Mouse (Mus musculus): ENCODE data around the gene Dnase2b. TPM values are rescaled to one million over a fixed set of nuclear protein-coding genes. Genes with fewer than 3 reads are reported as not detected.

Dnase2b gene
- not detected in 2 replicates for polyA plus RNA-seq (2014; fragmentation: Nextera tagmentation; extraction: Ambion mirVana)

DNA sequence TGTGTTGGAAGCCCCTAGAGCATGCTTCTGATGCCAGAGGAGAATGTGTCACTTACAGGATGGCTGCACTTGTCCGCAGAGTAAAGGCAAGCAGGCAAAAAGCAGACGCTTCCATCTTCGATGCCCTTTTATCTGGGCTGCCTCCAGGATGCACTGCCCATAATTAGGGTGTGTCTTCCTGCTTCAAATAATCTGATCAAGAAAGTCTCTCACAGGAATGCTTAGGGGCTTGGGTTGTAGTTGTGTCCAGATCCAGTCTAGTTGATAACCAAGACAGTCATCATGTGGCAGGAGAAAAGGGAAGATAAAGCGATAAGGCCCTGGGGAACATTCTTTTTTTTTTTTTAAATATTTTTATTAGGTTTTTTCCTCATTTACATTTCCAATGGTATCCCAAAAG lies at the start of gene Dnase2b:
Gene Dnase2b, minus strand, starts transcription at position 101 of the 400 bp plus-strand sequence.
- no peaks in the 10 kb centered on the region for H3K27me3 ChIP-seq (replicated peaks; ENCODE audit: control insufficient read depth, insufficient read depth, low read length)
- WGBS, result 93% methylated on average over 4 of the region's 4 CpGs
- ATAC-seq (replicated peaks; ENCODE audit: low FRiP score, low TSS enrichment, low read depth), result no peak
- H3K36me3 ChIP-seq (ENCODE audit: control insufficient read depth, insufficient read depth, low read length), result no peaks in the 10 kb centered on the region
- H3K27ac ChIP-seq (ENCODE audit: low read depth), result no peak within 1 kb of the TSS
- no peak within 1 kb of the TSS for H3K4me2 ChIP-seq (ENCODE audit: low read length)
- no peaks in the 10 kb centered on the region for H3K9me3 ChIP-seq (ENCODE audit: control insufficient read depth, low read length)
- H3K4me1 ChIP-seq (replicated peaks; ENCODE audit: control insufficient read depth, insufficient read depth, low read length), result no peaks in the 10 kb centered on the region
- no peak within 1 kb of the TSS for H3K4me3 ChIP-seq (ENCODE audit: low read depth, low read length)
- no peak for DNase-seq (ENCODE audit: low spot score)
- H3K9ac ChIP-seq (ENCODE audit: low read length), result no peak within 1 kb of the TSS

DNA sequence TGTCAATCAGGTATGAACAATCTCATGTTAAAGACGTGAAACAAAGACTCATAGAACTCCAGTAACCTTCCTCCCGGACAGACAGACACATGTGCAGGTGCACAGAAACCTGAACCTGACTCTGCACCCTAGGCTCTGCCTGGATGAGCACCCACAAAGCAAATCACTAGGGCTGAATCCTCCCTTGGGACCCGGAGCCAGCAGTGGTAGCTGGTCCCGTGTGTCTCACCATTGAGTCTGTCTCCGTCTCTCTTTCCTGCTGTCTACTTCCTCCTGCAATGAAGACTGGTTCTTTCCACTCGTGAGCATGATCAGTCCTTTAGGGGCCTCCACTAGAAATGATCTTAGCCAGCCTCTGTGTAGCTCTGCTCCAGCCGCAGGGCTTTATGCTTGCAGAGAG lies 46.5 kb upstream of the Dnase2b start:
- 83% methylated on average over 7 of the region's 7 CpGs for WGBS
- Histone ChIP-seq H3K27me3 (replicated peaks; ENCODE audit: control insufficient read depth, insufficient read depth, low read length) (no peaks in the 10 kb centered on the region), H3K9me3 (ENCODE audit: control insufficient read depth, low read length) (no peaks in the 10 kb centered on the region), H3K27ac (ENCODE audit: low read depth) (no peak overlapping the region), H3K4me1 (replicated peaks; ENCODE audit: control insufficient read depth, insufficient read depth, low read length) (no peaks in the 10 kb centered on the region), H3K4me2 (ENCODE audit: low read length) (no peak overlapping the region), H3K36me3 (ENCODE audit: control insufficient read depth, insufficient read depth, low read length) (no peaks in the 10 kb centered on the region), H3K9ac (ENCODE audit: low read length) (no peak overlapping the region), H3K4me3 (ENCODE audit: low read depth, low read length) (no peak overlapping the region)
- DNase-seq (ENCODE audit: low spot score), result no peak
- ATAC-seq (replicated peaks; ENCODE audit: low FRiP score, low TSS enrichment, low read depth), result no peak

DNA sequence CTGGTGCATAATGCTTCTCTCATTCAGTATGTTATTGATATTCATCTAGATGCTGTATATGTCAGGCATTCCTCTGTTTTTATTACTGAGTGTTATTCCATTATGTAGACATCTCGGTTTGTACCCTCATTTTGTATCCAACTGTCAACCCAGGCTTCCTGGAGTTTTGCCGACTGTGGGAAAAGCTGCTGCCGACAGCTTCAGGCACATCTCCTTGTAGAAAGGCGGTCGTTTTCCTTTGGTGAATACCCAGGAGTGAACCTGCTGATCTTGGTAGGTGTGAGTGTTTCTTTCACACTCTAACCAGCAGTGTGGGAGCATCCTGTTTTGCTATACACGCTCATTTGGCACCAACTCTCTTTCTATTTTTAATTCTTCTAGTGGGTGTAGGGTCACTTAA lies 45.6 kb upstream of the Dnase2b start:
- no peak overlapping the region for H3K9ac ChIP-seq (ENCODE audit: low read length)
- H3K36me3 ChIP-seq (ENCODE audit: control insufficient read depth, insufficient read depth, low read length), result no peaks in the 10 kb centered on the region
- WGBS, result 66% methylated on average over 6 of the region's 6 CpGs
- no peaks in the 10 kb centered on the region for H3K9me3 ChIP-seq (ENCODE audit: control insufficient read depth, low read length)
- ATAC-seq (replicated peaks; ENCODE audit: low FRiP score, low TSS enrichment, low read depth) (no peak), DNase-seq (ENCODE audit: low spot score) (no peak)
- H3K4me1 ChIP-seq (replicated peaks; ENCODE audit: control insufficient read depth, insufficient read depth, low read length), result no peaks in the 10 kb centered on the region
- H3K27ac ChIP-seq (ENCODE audit: low read depth), result no peak overlapping the region
- H3K27me3 ChIP-seq (replicated peaks; ENCODE audit: control insufficient read depth, insufficient read depth, low read length), result no peaks in the 10 kb centered on the region
- no peak overlapping the region for H3K4me2 ChIP-seq (ENCODE audit: low read length)
- no peak overlapping the region for H3K4me3 ChIP-seq (ENCODE audit: low read depth, low read length)

DNA sequence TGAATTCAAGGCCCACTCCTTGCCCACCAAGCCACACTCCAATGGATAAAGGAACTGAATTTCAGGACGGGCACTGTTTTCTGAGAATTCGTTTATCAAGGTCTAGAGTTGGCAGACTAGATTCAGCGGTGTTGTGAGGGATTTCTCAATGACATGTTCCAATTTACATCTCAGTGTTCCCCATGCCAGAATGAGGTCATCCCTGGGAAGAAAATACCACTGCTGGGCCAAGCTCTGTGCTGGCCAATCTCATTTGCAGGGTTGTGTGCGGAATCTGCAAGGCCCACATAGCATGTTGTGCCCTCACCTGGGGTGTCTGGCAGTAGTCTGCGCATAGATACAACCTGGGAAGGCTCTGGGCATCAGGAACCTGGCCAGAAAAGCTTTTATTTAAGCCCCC lies 43.9 kb upstream of the Dnase2b start:
- Histone ChIP-seq H3K36me3 (ENCODE audit: control insufficient read depth, insufficient read depth, low read length) (no peaks in the 10 kb centered on the region), H3K27ac (ENCODE audit: low read depth) (no peak overlapping the region), H3K4me2 (ENCODE audit: low read length) (no peak overlapping the region), H3K9ac (ENCODE audit: low read length) (no peak overlapping the region), H3K9me3 (ENCODE audit: control insufficient read depth, low read length) (no peaks in the 10 kb centered on the region), H3K4me1 (replicated peaks; ENCODE audit: control insufficient read depth, insufficient read depth, low read length) (no peaks in the 10 kb centered on the region), H3K4me3 (ENCODE audit: low read depth, low read length) (no peak overlapping the region), H3K27me3 (replicated peaks; ENCODE audit: control insufficient read depth, insufficient read depth, low read length) (no peaks in the 10 kb centered on the region)
- DNase-seq (ENCODE audit: low spot score), result no peak
- 94% methylated on average over 5 of the region's 5 CpGs for WGBS
- no peak for ATAC-seq (replicated peaks; ENCODE audit: low FRiP score, low TSS enrichment, low read depth)

DNA sequence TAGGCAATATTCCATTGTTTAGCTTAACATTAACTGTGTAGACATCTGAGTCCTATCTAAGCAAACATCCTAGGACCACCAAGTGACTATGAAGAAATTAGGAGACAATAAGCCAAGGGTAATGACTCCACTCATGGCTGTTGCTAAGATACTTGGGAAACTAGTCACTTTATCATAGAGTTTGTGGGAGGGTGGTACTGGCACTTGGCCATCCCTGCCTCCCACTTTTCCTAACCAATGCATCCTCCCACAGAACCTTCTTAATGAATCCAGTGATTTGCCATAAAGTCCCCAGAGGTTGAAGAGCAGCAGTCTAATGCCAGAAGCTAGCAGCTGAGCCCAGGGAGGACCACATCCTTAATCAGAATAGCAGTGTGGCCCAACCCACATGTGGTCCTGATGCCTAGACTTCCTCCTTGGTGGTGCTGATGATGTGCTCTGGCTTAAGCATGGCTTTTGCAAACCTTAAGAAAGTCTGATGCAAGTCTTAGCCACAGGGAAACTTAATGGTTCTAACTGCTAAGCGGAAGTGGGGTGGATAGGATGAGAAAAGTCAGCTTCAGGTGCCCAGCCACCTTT lies 42.8 kb upstream of the Dnase2b start:
- DNase-seq (ENCODE audit: low spot score) (no peak), ATAC-seq (replicated peaks; ENCODE audit: low FRiP score, low TSS enrichment, low read depth) (no peak)
- no peaks in the 10 kb centered on the region for H3K4me1 ChIP-seq (replicated peaks; ENCODE audit: control insufficient read depth, insufficient read depth, low read length)
- H3K9ac ChIP-seq (ENCODE audit: low read length), result no peak overlapping the region
- H3K27ac ChIP-seq (ENCODE audit: low read depth), result no peak overlapping the region
- H3K36me3 ChIP-seq (ENCODE audit: control insufficient read depth, insufficient read depth, low read length), result no peaks in the 10 kb centered on the region
- no peak overlapping the region for H3K4me2 ChIP-seq (ENCODE audit: low read length)
- 95% methylated on average over 1 of the region's 1 CpGs for WGBS
- no peak overlapping the region for H3K4me3 ChIP-seq (ENCODE audit: low read depth, low read length)
- H3K9me3 ChIP-seq (ENCODE audit: control insufficient read depth, low read length), result no peaks in the 10 kb centered on the region
- no peaks in the 10 kb centered on the region for H3K27me3 ChIP-seq (replicated peaks; ENCODE audit: control insufficient read depth, insufficient read depth, low read length)

DNA sequence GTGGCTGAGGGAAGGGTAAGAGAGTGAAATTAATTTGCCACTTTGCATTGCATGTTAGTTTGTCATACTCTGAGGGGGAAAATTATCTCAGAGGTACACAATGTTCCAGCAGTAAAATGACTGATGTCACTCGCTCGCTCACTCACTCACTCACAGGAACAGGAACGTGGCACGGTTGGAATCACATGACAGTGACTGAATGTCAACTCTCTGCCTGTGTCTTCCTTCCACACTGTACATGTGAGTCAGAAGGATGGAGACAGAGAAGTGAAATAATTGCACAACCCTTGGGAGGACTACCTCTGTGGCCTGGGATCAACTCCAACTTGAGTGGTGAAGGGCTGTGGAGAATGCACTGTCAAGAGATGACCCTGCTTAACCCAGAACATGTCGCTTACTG lies 42.0 kb upstream of the Dnase2b start:
- no peaks in the 10 kb centered on the region for H3K36me3 ChIP-seq (ENCODE audit: control insufficient read depth, insufficient read depth, low read length)
- no peak overlapping the region for H3K4me2 ChIP-seq (ENCODE audit: low read length)
- DNase-seq (ENCODE audit: low spot score), result no peak
- WGBS, result 87% methylated on average over 5 of the region's 5 CpGs
- H3K9me3 ChIP-seq (ENCODE audit: control insufficient read depth, low read length), result no peaks in the 10 kb centered on the region
- H3K4me1 ChIP-seq (replicated peaks; ENCODE audit: control insufficient read depth, insufficient read depth, low read length), result no peaks in the 10 kb centered on the region
- no peak overlapping the region for H3K4me3 ChIP-seq (ENCODE audit: low read depth, low read length)
- H3K9ac ChIP-seq (ENCODE audit: low read length), result no peak overlapping the region
- ATAC-seq (replicated peaks; ENCODE audit: low FRiP score, low TSS enrichment, low read depth), result no peak
- no peaks in the 10 kb centered on the region for H3K27me3 ChIP-seq (replicated peaks; ENCODE audit: control insufficient read depth, insufficient read depth, low read length)
- no peak overlapping the region for H3K27ac ChIP-seq (ENCODE audit: low read depth)

DNA sequence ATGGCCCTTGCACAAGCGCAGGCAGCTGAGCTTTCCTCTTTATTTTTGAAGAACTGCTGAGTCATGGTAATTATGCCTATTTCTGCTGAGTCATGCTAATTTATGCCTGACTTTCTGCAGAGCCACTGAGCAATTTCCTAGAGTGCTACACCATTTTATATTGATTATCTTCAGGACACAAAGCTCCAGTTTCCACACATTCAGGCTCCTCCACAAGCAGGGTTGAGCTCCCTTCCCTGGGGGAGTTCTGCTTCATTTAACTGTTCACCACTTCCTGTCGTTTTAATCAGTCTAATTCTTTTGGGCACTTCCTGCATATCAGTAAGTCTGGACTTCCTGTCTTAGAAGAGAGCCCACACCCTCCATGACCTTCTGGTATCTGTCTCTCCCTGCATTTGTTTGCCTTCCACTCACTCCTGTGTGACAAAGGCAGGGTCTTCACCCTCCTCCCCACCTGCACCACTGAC lies 39.7 kb upstream of the Dnase2b start:
- Histone ChIP-seq H3K4me2 (ENCODE audit: low read length) (no peak overlapping the region), H3K4me1 (replicated peaks; ENCODE audit: control insufficient read depth, insufficient read depth, low read length) (no peaks in the 10 kb centered on the region), H3K27ac (ENCODE audit: low read depth) (no peak overlapping the region), H3K27me3 (replicated peaks; ENCODE audit: control insufficient read depth, insufficient read depth, low read length) (no peaks in the 10 kb centered on the region), H3K9me3 (ENCODE audit: control insufficient read depth, low read length) (no peaks in the 10 kb centered on the region), H3K9ac (ENCODE audit: low read length) (no peak overlapping the region), H3K36me3 (ENCODE audit: control insufficient read depth, insufficient read depth, low read length) (no peaks in the 10 kb centered on the region), H3K4me3 (ENCODE audit: low read depth, low read length) (no peak overlapping the region)
- 58% methylated on average over 2 of the region's 2 CpGs for WGBS
- DNase-seq (ENCODE audit: low spot score) (no peak), ATAC-seq (replicated peaks; ENCODE audit: low FRiP score, low TSS enrichment, low read depth) (no peak)

DNA sequence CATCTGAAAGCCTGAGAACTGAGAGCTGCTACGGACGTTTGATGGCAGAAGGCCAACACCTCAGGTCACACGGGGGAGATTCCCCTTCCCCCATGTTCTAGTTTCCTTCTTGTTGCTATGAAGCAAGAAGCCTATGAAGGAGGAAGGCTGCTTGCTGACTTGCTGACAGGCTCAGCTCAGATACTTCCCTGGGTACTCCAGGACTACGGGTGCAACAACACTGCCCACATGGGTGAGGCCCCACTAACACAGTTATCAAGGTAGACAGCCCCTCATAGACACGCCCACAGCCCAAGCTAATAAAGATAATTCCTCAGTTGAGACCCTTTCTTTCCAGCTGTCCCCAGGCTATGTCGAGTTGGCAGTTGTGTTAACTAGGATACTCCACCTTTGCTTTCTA lies 38.3 kb upstream of the Dnase2b start:
- Histone ChIP-seq H3K4me3 (ENCODE audit: low read depth, low read length) (no peak overlapping the region), H3K9me3 (ENCODE audit: control insufficient read depth, low read length) (no peaks in the 10 kb centered on the region), H3K4me2 (ENCODE audit: low read length) (no peak overlapping the region), H3K36me3 (ENCODE audit: control insufficient read depth, insufficient read depth, low read length) (no peaks in the 10 kb centered on the region), H3K4me1 (replicated peaks; ENCODE audit: control insufficient read depth, insufficient read depth, low read length) (no peaks in the 10 kb centered on the region), H3K27ac (ENCODE audit: low read depth) (no peak overlapping the region), H3K27me3 (replicated peaks; ENCODE audit: control insufficient read depth, insufficient read depth, low read length) (no peaks in the 10 kb centered on the region), H3K9ac (ENCODE audit: low read length) (no peak overlapping the region)
- DNase-seq (ENCODE audit: low spot score), result no peak
- peak; percentile 47; the same call in 1 of the 2 replicates for ATAC-seq (replicated peaks; ENCODE audit: low FRiP score, low TSS enrichment, low read depth)
- 51% methylated on average over 6 of the region's 6 CpGs for WGBS

DNA sequence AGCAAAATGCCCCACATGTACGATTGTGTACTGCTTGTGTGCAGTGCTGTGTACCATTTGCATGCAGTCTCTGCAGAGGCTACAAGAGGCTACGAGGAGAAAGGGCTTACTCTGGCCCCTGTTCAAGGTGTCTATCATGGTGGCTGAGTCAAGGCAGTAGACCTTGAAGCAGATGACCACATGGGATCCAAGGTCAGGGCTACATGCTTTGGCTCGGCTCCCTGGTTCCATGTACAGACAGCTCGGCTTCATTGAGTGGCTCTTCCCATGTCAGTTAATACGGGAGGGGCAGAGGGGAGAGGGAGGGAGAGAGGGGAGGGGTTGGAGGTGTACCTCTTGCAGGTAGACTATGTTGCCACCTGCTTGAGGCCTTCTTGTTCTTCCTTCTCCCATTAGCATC lies 37.0 kb upstream of the Dnase2b start:
- Histone ChIP-seq H3K36me3 (ENCODE audit: control insufficient read depth, insufficient read depth, low read length) (no peaks in the 10 kb centered on the region), H3K27me3 (replicated peaks; ENCODE audit: control insufficient read depth, insufficient read depth, low read length) (no peaks in the 10 kb centered on the region), H3K9ac (ENCODE audit: low read length) (no peak overlapping the region), H3K4me2 (ENCODE audit: low read length) (no peak overlapping the region), H3K4me1 (replicated peaks; ENCODE audit: control insufficient read depth, insufficient read depth, low read length) (no peaks in the 10 kb centered on the region), H3K4me3 (ENCODE audit: low read depth, low read length) (no peak overlapping the region), H3K9me3 (ENCODE audit: control insufficient read depth, low read length) (no peaks in the 10 kb centered on the region), H3K27ac (ENCODE audit: low read depth) (no peak overlapping the region)
- DNase-seq (ENCODE audit: low spot score) (no peak), ATAC-seq (replicated peaks; ENCODE audit: low FRiP score, low TSS enrichment, low read depth) (no peak)
- WGBS, result 91% methylated on average over 5 of the region's 5 CpGs
